Mouse (Mus musculus) kidney, postnatal 36 days (tissue): Measurements from ENCODE around the gene Myb.

Experiments used
- DNase-seq, 2 experiments: peaks; one replicate each; pipeline ENCODE4 v3.0.0; 2021 to 2022; ENCODE audit warnings: mixed read lengths in 2 of 2

Gene Myb

GRCm38 (mm10) chr10:21160537-21161358 lies at the start of gene Myb:
Myb (minus strand) TSS chr10:21160984.
- peak; percentile 67 to 81 for DNase-seq

GRCm38 (mm10) chr10:21207378-21207777 lies 46.6 kb upstream of the Myb start:
- no peak for DNase-seq

GRCm38 (mm10) chr10:21206232-21206631 lies 45.4 kb upstream of the Myb start:
- no peak for DNase-seq

- DNase-seq, result no peak
Measured at GRCm38 (mm10) chr10:21204496-21205085, 43.8 kb upstream of the Myb start.

- DNase-seq, result no peak
Measured at GRCm38 (mm10) chr10:21203886-21204285, 43.1 kb upstream of the Myb start.

GRCm38 (mm10) chr10:21203461-21203860 lies 42.7 kb upstream of the Myb start:
- no peak for DNase-seq

- no peak for DNase-seq
Measured at GRCm38 (mm10) chr10:21200761-21201160, 40.0 kb upstream of the Myb start.

GRCm38 (mm10) chr10:21200322-21200721 lies 39.5 kb upstream of the Myb start:
- no peak for DNase-seq

GRCm38 (mm10) chr10:21196646-21197116 lies 35.9 kb upstream of the Myb start:
- DNase-seq, result no peak

GRCm38 (mm10) chr10:21195597-21195996 lies 34.8 kb upstream of the Myb start:
- DNase-seq, result no peak

- no peak for DNase-seq
Measured at GRCm38 (mm10) chr10:21193935-21194505, 33.2 kb upstream of the Myb start.

- DNase-seq, result no peak
Measured at GRCm38 (mm10) chr10:21193088-21193934, 32.5 kb upstream of the Myb start.

GRCm38 (mm10) chr10:21192436-21192835 lies 31.7 kb upstream of the Myb start:
- DNase-seq, result no peak

- DNase-seq, result no peak
Measured at GRCm38 (mm10) chr10:21189756-21190397, 29.1 kb upstream of the Myb start.

- DNase-seq, result no peak
Measured at GRCm38 (mm10) chr10:21189275-21189601, 28.5 kb upstream of the Myb start.

- DNase-seq, result peak; percentile 49 to 64
Measured at GRCm38 (mm10) chr10:21188564-21189274, 27.9 kb upstream of the Myb start.

- no peak for DNase-seq
Measured at GRCm38 (mm10) chr10:21187847-21188246, 27.1 kb upstream of the Myb start.

- DNase-seq, result no peak
Measured at GRCm38 (mm10) chr10:21186733-21187132, 25.9 kb upstream of the Myb start.

- no peak for DNase-seq
Measured at GRCm38 (mm10) chr10:21178711-21179110, 17.9 kb upstream of the Myb start.

- no peak for DNase-seq
Measured at GRCm38 (mm10) chr10:21178281-21178680, 17.5 kb upstream of the Myb start.

GRCm38 (mm10) chr10:21172650-21173200 lies 11.9 kb upstream of the Myb start:
- no peak for DNase-seq

GRCm38 (mm10) chr10:21168466-21168865 lies 7.7 kb upstream of the Myb start:
- no peak for DNase-seq
